Mouse (Mus musculus): ENCODE results near the gene Nsmce4a. TPM values are rescaled to one million over a fixed set of nuclear protein-coding genes. Genes with fewer than 3 reads are reported as not detected.
"Not testable (repeated sequence)": the region's sequence is repeated elsewhere in the genome, so short reads cannot be mapped to it uniquely, and the experiment has no call there.

The Nsmce4a gene
- polyA plus RNA-seq, 1 experiment from 2014 or later: 170 TPM

GRCm38 (mm10) chr7:130547635-130548175, 25.2 kb downstream of the Nsmce4a start:
- Histone ChIP-seq H3K27me3 (no peaks in the 10 kb centered on the region), H3K9me3 (replicated peaks) (no peaks in the 10 kb centered on the region), H3K4me3 (replicated peaks) (peak overlapping the region; percentile 75), H3K4me2 (peak overlapping the region; percentile 77; the same call in 1 of the 2 replicates), H3K36me3 (peaks cover 25% of the 10 kb centered on the region), H3K4me1 (peaks cover 26% of the 10 kb centered on the region), H3K27ac (peak overlapping the region; percentile 100; the same call in 1 of the 2 replicates), H3K9ac (no peak overlapping the region)
- ATAC-seq (replicated peaks; ENCODE audit: low FRiP score): no peak
- 86% methylated on average over 12 of the region's 12 CpGs for WGBS

GRCm38 (mm10) chr7:130546791-130547484, 26.0 kb downstream of the Nsmce4a start:
- WGBS: under 1% methylated on average over 79 of the region's 84 CpGs
- Histone ChIP-seq H3K4me3 (replicated peaks) (peak overlapping the region; percentile 75), H3K27me3 (no peaks in the 10 kb centered on the region), H3K9ac (peak overlapping the region; percentile 91), H3K27ac (peak overlapping the region; percentile 100), H3K9me3 (replicated peaks) (no peaks in the 10 kb centered on the region), H3K4me1 (peaks cover 22% of the 10 kb centered on the region), H3K4me2 (peak overlapping the region; percentile 77), H3K36me3 (peaks cover 32% of the 10 kb centered on the region)
- peak; percentile 96 for ATAC-seq (replicated peaks; ENCODE audit: low FRiP score)

GRCm38 (mm10) chr7:130546421-130546790, 26.5 kb downstream of the Nsmce4a start:
- H3K27me3 ChIP-seq: no peaks in the 10 kb centered on the region
- H3K27ac ChIP-seq: peak overlapping the region; percentile 100
- peaks cover 38% of the 10 kb centered on the region for H3K36me3 ChIP-seq
- H3K4me2 ChIP-seq: peak overlapping the region; percentile 77
- peak overlapping the region; percentile 91 for H3K9ac ChIP-seq
- H3K9me3 ChIP-seq (replicated peaks): no peaks in the 10 kb centered on the region
- H3K4me3 ChIP-seq (replicated peaks): peak overlapping the region; percentile 75
- peaks cover 22% of the 10 kb centered on the region for H3K4me1 ChIP-seq
- 6% methylated on average over 7 of the region's 7 CpGs for WGBS
- no peak for ATAC-seq (replicated peaks; ENCODE audit: low FRiP score)

GRCm38 (mm10) chr7:130545893-130546292, 27.0 kb downstream of the Nsmce4a start:
- Histone ChIP-seq H3K9ac (peak overlapping the region; percentile 91), H3K4me3 (replicated peaks) (peak overlapping the region; percentile 75), H3K9me3 (replicated peaks) (no peaks in the 10 kb centered on the region), H3K4me2 (peak overlapping the region; percentile 77), H3K27me3 (no peaks in the 10 kb centered on the region), H3K4me1 (peaks cover 22% of the 10 kb centered on the region), H3K27ac (peak overlapping the region; percentile 100), H3K36me3 (peaks cover 42% of the 10 kb centered on the region)
- 46% methylated on average over 3 of the region's 3 CpGs for WGBS
- no peak for ATAC-seq (replicated peaks; ENCODE audit: low FRiP score)

- ATAC-seq (replicated peaks; ENCODE audit: low FRiP score): no peak
- no peaks in the 10 kb centered on the region for H3K9me3 ChIP-seq (replicated peaks)
- H3K27me3 ChIP-seq: no peaks in the 10 kb centered on the region
- no peak overlapping the region for H3K9ac ChIP-seq
- no peak overlapping the region for H3K27ac ChIP-seq
- peaks cover 22% of the 10 kb centered on the region for H3K4me1 ChIP-seq
- WGBS: 94% methylated on average over 5 of the region's 5 CpGs
- peaks cover 46% of the 10 kb centered on the region for H3K36me3 ChIP-seq
- peak overlapping the region; percentile 75 for H3K4me3 ChIP-seq (replicated peaks)
- peak overlapping the region; percentile 77 for H3K4me2 ChIP-seq
Observed at GRCm38 (mm10) chr7:130545401-130545800, 27.5 kb downstream of the Nsmce4a start.

- Histone ChIP-seq H3K4me1 (peaks cover 22% of the 10 kb centered on the region), H3K27ac (no peak overlapping the region), H3K36me3 (peaks cover 68% of the 10 kb centered on the region), H3K9ac (no peak overlapping the region), H3K9me3 (replicated peaks) (no peaks in the 10 kb centered on the region), H3K27me3 (no peaks in the 10 kb centered on the region), H3K4me2 (no peak overlapping the region), H3K4me3 (replicated peaks) (no peak overlapping the region)
- no peak for ATAC-seq (replicated peaks; ENCODE audit: low FRiP score)
- WGBS: 85% methylated on average over 4 of the region's 4 CpGs
Observed at GRCm38 (mm10) chr7:130543181-130543580, 29.7 kb downstream of the Nsmce4a start.

- Histone ChIP-seq H3K9me3 (replicated peaks) (no peaks in the 10 kb centered on the region), H3K9ac (no peak overlapping the region), H3K4me1 (peaks cover 9% of the 10 kb centered on the region; the same call in 1 of the 2 replicates), H3K27ac (no peak overlapping the region), H3K36me3 (peaks cover 97% of the 10 kb centered on the region), H3K4me2 (no peak overlapping the region), H3K4me3 (replicated peaks) (no peak overlapping the region), H3K27me3 (no peaks in the 10 kb centered on the region)
- no peak for ATAC-seq (replicated peaks; ENCODE audit: low FRiP score)
- WGBS: 93% methylated on average over 7 of the region's 7 CpGs
Observed at GRCm38 (mm10) chr7:130540176-130540575, 32.7 kb downstream of the Nsmce4a start.

GRCm38 (mm10) chr7:130537068-130537467, 35.9 kb downstream of the Nsmce4a start:
- 89% methylated on average over 4 of the region's 4 CpGs for WGBS
- ATAC-seq (replicated peaks; ENCODE audit: low FRiP score): no peak

GRCm38 (mm10) chr7:130535174-130535573, 37.7 kb downstream of the Nsmce4a start:
- Histone ChIP-seq H3K9me3 (replicated peaks) (no peaks in the 10 kb centered on the region), H3K36me3 (peaks cover 89% of the 10 kb centered on the region), H3K27ac (no peak overlapping the region), H3K4me2 (no peak overlapping the region), H3K4me1 (no peaks in the 10 kb centered on the region), H3K9ac (no peak overlapping the region), H3K27me3 (no peaks in the 10 kb centered on the region), H3K4me3 (replicated peaks) (no peak overlapping the region)
- no peak for ATAC-seq (replicated peaks; ENCODE audit: low FRiP score)
- 96% methylated on average over 4 of the region's 4 CpGs for WGBS

More at GRCm38 (mm10) chr7:130537068-130537467, 35.9 kb downstream of the Nsmce4a start:
- Histone ChIP-seq H3K4me2 (no peak overlapping the region), H3K36me3 (peaks cover 92% of the 10 kb centered on the region), H3K27me3 (no peaks in the 10 kb centered on the region), H3K4me1 (no peaks in the 10 kb centered on the region), H3K9ac (no peak overlapping the region), H3K27ac (no peak overlapping the region), H3K9me3 (replicated peaks) (no peaks in the 10 kb centered on the region), H3K4me3 (replicated peaks) (no peak overlapping the region)

- Histone ChIP-seq H3K27ac (no peak overlapping the region), H3K27me3 (no peaks in the 10 kb centered on the region), H3K9ac (no peak overlapping the region), H3K9me3 (replicated peaks) (no peaks in the 10 kb centered on the region), H3K4me3 (replicated peaks) (no peak overlapping the region), H3K36me3 (peaks cover 81% of the 10 kb centered on the region), H3K4me2 (no peak overlapping the region), H3K4me1 (no peaks in the 10 kb centered on the region)
- WGBS: 53% methylated on average over 24 of the region's 25 CpGs
- 0 out of 2 replicates have a peak, but pooled peaks have one; percentile 58 for ATAC-seq (replicated peaks; ENCODE audit: low FRiP score)
Observed at GRCm38 (mm10) chr7:130533316-130534260, 39.3 kb downstream of the Nsmce4a start.

GRCm38 (mm10) chr7:130531138-130531537, 41.8 kb downstream of the Nsmce4a start:
- not testable (repeated sequence) for H3K27ac ChIP-seq
- peaks cover 61% of the 10 kb centered on the region for H3K36me3 ChIP-seq

GRCm38 (mm10) chr7:130527306-130527705, 45.6 kb downstream of the Nsmce4a start:
- H3K27me3 ChIP-seq: no peaks in the 10 kb centered on the region
- H3K4me3 ChIP-seq (replicated peaks): no peak overlapping the region
- no peak overlapping the region for H3K4me2 ChIP-seq
- H3K9me3 ChIP-seq (replicated peaks): no peaks in the 10 kb centered on the region
- H3K4me1 ChIP-seq: no peaks in the 10 kb centered on the region
- no peak for ATAC-seq (replicated peaks; ENCODE audit: low FRiP score)
- H3K9ac ChIP-seq: no peak overlapping the region
- 80% methylated on average over 9 of the region's 9 CpGs for whole genome bisulfite sequencing
- H3K36me3 ChIP-seq: peaks cover 29% of the 10 kb centered on the region
- H3K27ac ChIP-seq: no peak overlapping the region

More at GRCm38 (mm10) chr7:130531138-130531537, 41.8 kb downstream of the Nsmce4a start:
- not testable (repeated sequence) for H3K9me3 ChIP-seq (replicated peaks); H3K4me2 ChIP-seq; H3K9ac ChIP-seq; H3K4me1 ChIP-seq; H3K27me3 ChIP-seq; ATAC-seq (replicated peaks; ENCODE audit: low FRiP score); H3K4me3 ChIP-seq (replicated peaks)
- WGBS: 92% methylated on average over 15 of the region's 15 CpGs

Measured in kidney, embryonic 15.5 days (tissue).